Mouse (Mus musculus): ENCODE measurements around the gene Tnfrsf9. TPM values are rescaled to one million over a fixed set of nuclear protein-coding genes. Genes with fewer than 3 reads are reported as not detected.
"Not testable (repeated sequence)": the region's sequence is repeated elsewhere in the genome, so short reads cannot be mapped to it uniquely, and the experiment has no call there.

Gene Tnfrsf9
- total RNA-seq (2015; ENCODE audit: low replicate concordance) (6.7 TPM in 1 of 2 replicates, not detected in the other), total RNA-seq (2017; ENCODE audit: low replicate concordance) (1.3 TPM in 1 of 2 replicates, not detected in the other)

DNA sequence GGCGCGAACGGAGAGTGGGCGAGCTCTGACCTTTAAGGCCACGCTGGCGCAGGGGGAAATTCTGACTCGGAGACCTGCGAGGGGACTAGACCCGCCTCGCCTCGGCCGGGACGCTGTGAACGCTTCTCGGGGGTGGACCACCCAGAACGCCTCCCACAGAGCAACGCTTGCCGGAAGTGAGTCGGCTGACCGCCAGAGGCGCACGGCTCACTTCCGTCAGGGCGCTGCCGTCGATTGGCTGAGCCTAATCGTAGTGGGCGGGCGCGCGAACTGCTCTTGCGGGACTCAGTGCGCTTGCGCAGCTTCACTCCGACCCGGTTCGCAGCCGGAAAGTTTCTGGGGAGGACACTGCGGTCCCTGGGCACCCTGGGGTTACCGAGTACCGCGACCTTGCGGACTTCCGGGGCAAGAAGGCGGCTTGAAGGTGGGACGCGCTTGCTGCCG, at the start of gene Tnfrsf9, which contains the start of gene Park7:
Tnfrsf9 (plus strand) TSS at position 273 of the 444 bp plus-strand sequence.
Park7 (minus strand) TSS at position 148 of the 444 bp plus-strand sequence.
- peak; percentile 90 for ATAC-seq (replicated peaks; ENCODE audit: low FRiP score, poor library complexity, severe bottlenecking)

GRCm38 (mm10) chr4:150865371-150865770, 49.0 kb upstream of the Tnfrsf9 start:
- ATAC-seq (replicated peaks; ENCODE audit: low FRiP score, poor library complexity, severe bottlenecking) = no peak

DNA sequence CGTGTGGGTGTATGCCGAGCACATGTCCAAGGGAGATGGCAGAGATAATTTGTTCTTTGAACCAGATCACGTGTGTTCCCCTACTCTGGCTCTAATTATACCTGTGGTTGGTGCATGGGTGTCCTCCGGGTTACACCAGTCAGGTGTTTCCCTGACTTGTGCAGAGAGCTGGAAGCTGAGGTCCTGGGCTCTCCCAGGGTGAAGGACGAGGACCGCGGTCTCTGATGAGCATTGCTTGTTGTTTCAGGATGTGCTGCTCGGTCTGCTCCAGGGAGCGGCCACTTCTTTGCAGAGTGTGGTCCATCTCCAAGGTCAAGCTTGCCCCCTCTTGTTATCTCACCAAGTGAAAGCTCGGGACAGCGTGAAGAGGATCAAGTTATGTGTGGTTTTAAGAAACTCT, 48.3 kb upstream of the Tnfrsf9 start:
- no peak for ATAC-seq (replicated peaks; ENCODE audit: low FRiP score, poor library complexity, severe bottlenecking)

- no peak for ATAC-seq (replicated peaks; ENCODE audit: low FRiP score, poor library complexity, severe bottlenecking)
Observed at GRCm38 (mm10) chr4:150866494-150866893, 47.9 kb upstream of the Tnfrsf9 start.

GRCm38 (mm10) chr4:150868161-150868560, 46.2 kb upstream of the Tnfrsf9 start:
- no peak for ATAC-seq (replicated peaks; ENCODE audit: low FRiP score, poor library complexity, severe bottlenecking)

GRCm38 (mm10) chr4:150868859-150869258, 45.5 kb upstream of the Tnfrsf9 start:
- no peak for ATAC-seq (replicated peaks; ENCODE audit: low FRiP score, poor library complexity, severe bottlenecking)

- ATAC-seq (replicated peaks; ENCODE audit: low FRiP score, poor library complexity, severe bottlenecking) = no peak
Observed at GRCm38 (mm10) chr4:150869276-150870197, 44.8 kb upstream of the Tnfrsf9 start.

GRCm38 (mm10) chr4:150870963-150871391, 43.4 kb upstream of the Tnfrsf9 start:
- ATAC-seq (replicated peaks; ENCODE audit: low FRiP score, poor library complexity, severe bottlenecking) = no peak

DNA sequence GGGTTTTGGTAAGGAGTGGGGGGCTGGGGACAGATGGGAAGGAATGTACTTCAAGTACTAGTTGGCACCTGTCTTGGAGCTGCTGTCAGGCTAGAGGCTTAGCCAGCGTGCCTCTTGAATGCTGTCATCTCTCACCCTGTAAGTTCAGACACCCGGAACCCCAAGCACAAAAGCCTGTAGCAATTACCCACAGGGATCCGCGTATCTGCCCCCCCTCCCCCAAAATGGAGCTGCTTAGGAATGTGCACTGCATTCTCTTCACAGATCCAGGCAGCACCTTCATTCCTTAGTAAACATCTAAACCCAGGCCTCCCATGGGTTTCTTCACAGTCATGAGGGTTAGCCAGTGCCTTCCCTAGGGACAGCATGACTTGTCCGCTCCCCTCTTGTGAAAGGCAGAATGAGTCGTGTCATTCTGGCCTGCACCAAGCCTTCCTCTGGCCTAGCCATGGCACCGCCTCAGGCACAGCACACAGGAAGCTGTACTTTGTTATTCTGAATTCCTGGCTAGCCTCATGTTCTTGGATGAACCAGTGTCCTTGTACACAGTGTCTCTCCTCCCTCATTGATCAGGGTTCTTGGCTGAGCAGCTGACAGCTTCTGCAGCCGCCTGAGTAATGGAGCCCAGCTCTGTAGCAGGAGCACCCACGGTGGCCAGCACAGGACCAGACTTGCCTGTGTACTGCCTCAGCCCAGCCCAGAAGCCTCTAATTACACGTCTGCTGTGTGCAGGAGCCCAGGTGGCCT, 42.8 kb upstream of the Tnfrsf9 start:
- ATAC-seq (replicated peaks; ENCODE audit: low FRiP score, poor library complexity, severe bottlenecking) = no peak

- ATAC-seq (replicated peaks; ENCODE audit: low FRiP score, poor library complexity, severe bottlenecking) = no peak
Observed at GRCm38 (mm10) chr4:150872139-150872651, 42.2 kb upstream of the Tnfrsf9 start.

DNA sequence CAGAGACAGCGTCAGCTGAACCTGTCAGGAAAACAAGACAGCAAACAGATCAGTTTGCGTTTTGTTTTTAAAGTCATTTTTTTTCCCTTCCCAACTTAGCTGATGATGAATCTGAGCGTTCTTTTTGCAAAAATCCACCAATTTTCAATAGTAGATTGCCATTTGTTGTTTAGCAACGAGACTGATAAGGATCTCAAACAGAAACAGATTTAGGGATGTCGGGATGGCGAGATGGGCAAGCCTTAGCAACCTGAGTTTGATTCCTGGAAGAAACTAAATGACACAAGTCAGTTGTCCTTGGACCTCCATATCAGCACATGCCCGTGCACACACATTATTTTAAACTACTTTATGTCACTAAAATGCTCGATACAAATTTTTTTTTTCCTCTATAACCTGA, 41.7 kb upstream of the Tnfrsf9 start:
- no peak for ATAC-seq (replicated peaks; ENCODE audit: low FRiP score, poor library complexity, severe bottlenecking)

DNA sequence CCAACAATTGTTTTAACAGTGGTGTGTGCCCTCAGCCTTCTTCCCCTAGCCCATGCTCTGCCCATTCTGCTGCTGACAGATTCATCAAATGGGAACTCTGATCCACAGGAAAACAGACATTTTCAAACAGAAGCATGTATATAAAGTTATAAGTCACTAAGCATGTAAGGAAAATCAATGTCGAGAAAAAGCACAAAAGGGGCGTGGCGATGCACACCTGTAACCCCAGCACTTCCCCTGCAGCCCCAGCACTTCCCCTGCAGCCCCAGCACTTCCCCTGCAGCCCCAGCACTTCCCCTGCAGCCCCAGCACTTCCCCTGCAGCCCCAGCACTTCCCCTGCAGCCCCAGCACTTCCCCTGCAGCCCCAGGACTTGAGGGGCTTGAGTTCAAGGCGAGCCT, 39.9 kb upstream of the Tnfrsf9 start:
- not testable (repeated sequence) for ATAC-seq (replicated peaks; ENCODE audit: low FRiP score, poor library complexity, severe bottlenecking)

- ATAC-seq (replicated peaks; ENCODE audit: low FRiP score, poor library complexity, severe bottlenecking) = no peak
Observed at GRCm38 (mm10) chr4:150875393-150875792, 39.0 kb upstream of the Tnfrsf9 start.

- ATAC-seq (replicated peaks; ENCODE audit: low FRiP score, poor library complexity, severe bottlenecking) = no peak
Observed at GRCm38 (mm10) chr4:150879631-150880030, 34.7 kb upstream of the Tnfrsf9 start.

DNA sequence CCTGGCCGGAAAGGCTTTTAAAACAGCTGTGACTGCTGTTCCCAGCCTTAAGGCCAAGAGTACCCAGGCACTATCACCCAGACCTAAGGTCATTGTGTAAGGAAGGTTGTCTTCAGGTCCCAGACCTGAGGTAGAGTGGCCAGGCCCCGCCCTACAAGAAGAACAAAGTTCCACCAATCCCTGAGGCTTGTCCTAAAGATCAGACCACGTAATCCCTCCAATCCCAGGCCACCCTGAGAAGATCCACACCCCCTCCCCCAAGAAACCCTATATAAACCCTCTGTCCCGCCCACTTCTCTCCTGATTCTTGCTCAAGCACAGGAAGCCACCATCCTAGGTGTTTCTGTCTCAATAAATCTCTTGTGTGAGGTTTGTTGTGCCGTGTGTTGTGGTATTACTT, 34.0 kb upstream of the Tnfrsf9 start:
- no peak for ATAC-seq (replicated peaks; ENCODE audit: low FRiP score, poor library complexity, severe bottlenecking)

DNA sequence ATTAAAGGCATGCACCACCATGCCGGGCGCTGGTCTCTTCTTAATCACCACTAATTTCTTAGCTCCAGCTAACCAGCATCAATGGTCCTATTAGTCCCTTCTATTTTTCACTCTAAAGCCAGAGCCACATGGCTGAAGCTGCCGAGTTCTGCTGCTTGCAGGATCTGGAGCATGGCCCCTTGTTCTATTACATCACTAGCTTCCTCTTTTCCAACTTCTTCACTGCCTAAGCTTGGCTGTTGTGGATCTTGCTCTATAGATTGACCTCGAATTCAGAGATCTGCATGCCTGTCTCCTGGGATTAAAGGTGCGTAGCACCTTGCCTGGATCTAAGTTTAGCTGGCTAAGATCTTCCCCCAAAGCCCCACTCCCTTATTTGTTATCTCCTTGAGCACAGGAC, 31.7 kb upstream of the Tnfrsf9 start:
- ATAC-seq (replicated peaks; ENCODE audit: low FRiP score, poor library complexity, severe bottlenecking) = no peak

DNA sequence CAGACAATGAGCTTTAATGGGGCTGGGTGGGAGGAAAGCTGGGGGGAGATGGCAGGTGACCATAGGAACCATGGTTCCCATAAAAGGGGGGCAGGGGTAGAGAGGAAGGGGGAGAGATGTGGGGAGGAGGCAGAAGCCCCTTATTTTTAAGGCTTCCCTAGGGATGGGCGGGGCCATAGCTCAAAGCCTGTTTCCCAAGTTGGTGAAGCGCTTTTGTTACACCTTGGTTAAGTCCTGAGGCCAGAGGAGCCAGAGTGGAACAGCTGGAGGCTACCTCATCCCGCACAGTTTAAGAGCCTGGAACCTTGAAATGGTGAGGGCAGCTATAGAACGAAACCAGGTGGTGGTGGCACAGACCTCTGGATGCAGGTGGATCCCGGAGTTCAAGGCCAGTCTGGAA, 26.5 kb upstream of the Tnfrsf9 start:
- ATAC-seq (replicated peaks; ENCODE audit: low FRiP score, poor library complexity, severe bottlenecking) = no peak

- no peak for ATAC-seq (replicated peaks; ENCODE audit: low FRiP score, poor library complexity, severe bottlenecking)
Observed at GRCm38 (mm10) chr4:150888492-150888891, 25.9 kb upstream of the Tnfrsf9 start.

GRCm38 (mm10) chr4:150889273-150889954, 24.9 kb upstream of the Tnfrsf9 start:
- ATAC-seq (replicated peaks; ENCODE audit: low FRiP score, poor library complexity, severe bottlenecking) = no peak

GRCm38 (mm10) chr4:150889955-150890315, 24.4 kb upstream of the Tnfrsf9 start:
- no peak for ATAC-seq (replicated peaks; ENCODE audit: low FRiP score, poor library complexity, severe bottlenecking)

All from erythroid progenitor cell, adult 5-6 weeks (primary cell).